In the genomic region with DNA sequence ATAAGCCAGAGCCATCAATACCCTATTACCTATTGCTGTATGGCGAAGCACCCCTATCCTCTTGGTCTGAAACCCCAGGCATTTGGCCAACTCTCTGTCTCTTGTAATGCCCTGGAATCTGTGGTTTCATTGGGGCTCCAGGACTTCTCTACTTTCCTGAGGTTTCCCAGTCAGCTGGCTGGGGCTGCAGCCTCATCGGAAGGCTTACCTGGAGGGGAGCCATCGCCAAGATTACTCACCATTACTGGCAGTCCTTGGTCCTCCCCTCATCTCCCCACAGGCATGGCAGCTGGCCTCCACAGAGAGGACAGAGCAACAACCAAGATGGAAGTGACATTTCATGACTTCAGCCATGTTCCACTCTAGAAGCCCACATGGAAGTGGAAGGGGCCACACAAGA, we compare ENCODE assay signal across 10 mouse cellular contexts.
"Had no signal": no experiment of that assay in that cellular context is flagged by ENCODE, and none has a peak within 500 bp of the region (broad histone marks: within the 10 kb centered on the region; RNA-seq: fewer than 3 reads in every experiment).

No protein-coding gene starts in this region.

- H3K4me3 ChIP-seq: limb, embryonic 13.5 days; midbrain, embryonic 13.5 days; neural tube, embryonic 15.5 days had no signal

- H3K9me3 ChIP-seq: limb, embryonic 13.5 days; midbrain, embryonic 13.5 days; neural tube, embryonic 15.5 days had no signal

- ATAC-seq: midbrain, embryonic 13.5 days had no signal

- DNase-seq: kidney, postnatal 10 days; left cerebral cortex, postnatal 4 days; lung, adult 18-20 months; right cerebral cortex, adult 18-20 months; right cerebral cortex, postnatal 25 days; thymus, postnatal 36 days had no signal

- H3K9ac ChIP-seq: limb, embryonic 13.5 days; liver, embryonic 14.5 days; midbrain, embryonic 13.5 days; neural tube, embryonic 15.5 days had no signal

- H3K27me3 ChIP-seq: limb, embryonic 13.5 days; neural tube, embryonic 15.5 days had no signal

- H3K36me3 ChIP-seq: limb, embryonic 13.5 days; midbrain, embryonic 13.5 days; neural tube, embryonic 15.5 days had no signal

- H3K4me2 ChIP-seq: limb, embryonic 13.5 days; midbrain, embryonic 13.5 days; neural tube, embryonic 15.5 days had no signal

- H3K27ac ChIP-seq: limb, embryonic 13.5 days; liver, embryonic 14.5 days; midbrain, embryonic 13.5 days; neural tube, embryonic 15.5 days had no signal
